Mouse (Mus musculus) liver, postnatal 0 days (tissue): ENCODE data around the gene Cuzd1.

ENCODE experiments used
- CTCF ChIP-seq: sonication (generic); IDR thresholded peaks from 2 replicates; pipeline ENCODE4 v1.5.1; 2016; ENCODE audit warnings: antibody characterized with exemption, low read depth
- EP300 ChIP-seq: IDR thresholded peaks from 2 replicates; pipeline ENCODE4 v1.6.1; 2016; ENCODE audit warnings: antibody characterized with exemption, low read depth, mild to moderate bottlenecking

GRCm38 (mm10) chr7:131345856-131346541, 23.9 kb upstream of the Cuzd1 start:
- TF ChIP-seq CTCF: no peak
- TF ChIP-seq EP300: no peak
